Mouse (Mus musculus) brain, adult 2 months (tissue): ENCODE data around the gene Tmem39a.

Experiments used
- DNase-seq: peaks from one replicate; pipeline ENCODE4 v3.0.0; 2011; ENCODE audit warnings: low read depth, low spot score

Tmem39a gene

DNA sequence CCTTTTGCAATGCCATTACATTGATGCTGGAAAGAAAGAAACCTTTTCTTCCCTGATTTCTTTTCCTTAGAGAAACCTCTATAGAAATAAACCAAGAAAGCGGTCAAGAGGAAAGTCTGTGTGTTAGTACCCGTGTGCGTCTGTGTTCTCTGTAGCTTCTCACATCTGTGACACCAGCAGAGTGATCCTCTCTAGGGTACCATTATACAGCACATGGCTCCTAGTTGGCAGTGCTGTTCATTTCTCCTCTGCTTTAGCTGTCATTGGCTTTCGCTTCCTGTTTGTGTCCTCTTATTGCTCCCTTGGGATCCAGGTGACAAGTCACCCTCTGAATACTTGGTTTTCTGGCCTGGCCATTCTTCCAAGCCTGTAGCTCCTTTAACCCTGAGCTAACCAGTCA is 29.1 kb downstream of the Tmem39a start:
- DNase-seq: no peak

- DNase-seq: no peak
Observed at GRCm38 (mm10) chr16:38591506-38591905, 33.0 kb downstream of the Tmem39a start.

DNA sequence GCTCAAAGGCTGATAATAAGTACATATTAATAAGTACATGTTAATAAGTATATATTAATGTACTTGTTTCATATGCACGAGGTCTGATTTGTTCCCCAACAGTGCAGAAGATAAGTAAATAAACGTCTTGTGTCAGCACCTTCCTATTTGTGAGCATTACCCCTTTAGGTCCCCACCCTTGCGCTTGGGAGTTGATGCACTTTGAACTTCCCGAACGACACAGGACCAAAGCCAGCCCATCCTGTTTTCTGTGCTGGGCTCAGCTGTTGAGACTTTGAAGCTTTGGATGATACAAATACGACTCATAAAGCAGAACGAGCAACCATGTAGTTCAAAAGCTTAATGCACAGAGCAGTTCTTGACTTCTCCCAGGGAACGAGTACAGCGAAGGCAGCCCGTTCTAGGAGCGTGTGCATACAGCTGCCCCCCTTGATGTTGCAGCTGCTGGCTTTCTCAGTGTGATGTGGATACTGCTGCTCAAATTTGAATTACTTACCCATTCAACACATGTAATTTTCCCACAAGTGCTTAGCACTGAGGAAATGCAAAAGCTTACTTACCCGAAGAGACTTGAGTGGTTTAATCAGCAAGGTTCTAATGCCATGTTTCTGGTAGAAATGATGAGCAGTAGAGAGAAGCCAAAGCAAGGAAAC is 33.7 kb downstream of the Tmem39a start:
- peak; percentile 55 for DNase-seq

GRCm38 (mm10) chr16:38592946-38593345 is 34.4 kb downstream of the Tmem39a start:
- DNase-seq: no peak

DNA sequence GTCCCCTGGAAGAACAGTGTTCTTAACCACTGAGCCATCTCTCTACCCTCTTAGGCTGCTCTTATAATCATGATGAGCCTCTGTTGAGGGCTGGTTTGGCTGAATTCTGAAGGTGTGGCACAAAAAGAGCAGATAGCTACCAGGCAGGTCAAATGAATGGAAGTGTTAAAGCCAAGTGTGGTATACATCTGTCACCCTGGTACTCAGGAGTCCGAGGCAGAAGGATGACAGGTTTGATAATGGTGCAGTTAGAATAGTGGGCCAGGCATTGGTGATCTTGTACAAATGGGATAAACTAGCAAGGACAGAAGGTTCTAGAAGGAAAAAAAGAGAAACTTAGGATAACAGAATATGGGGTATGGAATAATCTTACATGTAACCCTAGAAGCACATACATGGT is 35.9 kb downstream of the Tmem39a start:
- no peak for DNase-seq

DNA sequence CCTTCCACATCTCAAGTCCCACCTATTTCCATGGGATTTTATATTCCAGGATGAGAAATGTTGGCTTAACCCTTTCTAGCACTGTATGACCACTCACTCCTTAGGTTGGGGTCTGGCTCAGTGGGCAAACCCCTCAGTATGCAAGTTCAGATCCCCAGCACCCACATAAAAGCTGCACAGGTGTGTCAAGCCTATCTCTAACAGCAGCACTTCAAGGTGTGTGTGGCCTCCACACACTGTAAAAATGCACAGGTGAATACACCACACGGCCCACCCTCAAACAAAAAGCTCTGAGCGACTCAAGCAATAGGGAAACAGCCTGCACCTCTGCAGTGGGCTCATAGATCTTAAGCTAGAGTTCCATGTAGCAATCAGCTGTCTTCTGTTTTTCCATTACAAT is 37.6 kb downstream of the Tmem39a start:
- no peak for DNase-seq

DNA sequence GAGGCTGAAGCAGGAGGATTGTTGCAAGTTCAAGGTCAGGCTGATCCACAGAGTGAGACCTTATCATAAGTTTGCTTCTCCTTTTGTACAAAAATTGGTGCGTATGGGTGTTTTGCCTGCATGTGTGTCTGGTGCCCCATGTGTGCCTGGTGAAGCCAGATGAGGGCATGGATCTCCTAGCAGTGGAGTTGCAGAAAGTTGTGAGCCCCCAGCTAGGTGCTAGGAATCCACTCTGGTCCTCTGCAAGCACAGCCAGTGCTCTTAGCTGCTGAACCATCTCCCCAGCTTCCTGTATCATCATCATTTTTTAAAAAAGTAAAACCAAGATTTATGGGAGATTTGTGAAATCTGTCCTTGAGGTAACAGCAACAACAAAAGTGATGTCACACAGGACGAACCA is 38.2 kb downstream of the Tmem39a start:
- no peak for DNase-seq

DNA sequence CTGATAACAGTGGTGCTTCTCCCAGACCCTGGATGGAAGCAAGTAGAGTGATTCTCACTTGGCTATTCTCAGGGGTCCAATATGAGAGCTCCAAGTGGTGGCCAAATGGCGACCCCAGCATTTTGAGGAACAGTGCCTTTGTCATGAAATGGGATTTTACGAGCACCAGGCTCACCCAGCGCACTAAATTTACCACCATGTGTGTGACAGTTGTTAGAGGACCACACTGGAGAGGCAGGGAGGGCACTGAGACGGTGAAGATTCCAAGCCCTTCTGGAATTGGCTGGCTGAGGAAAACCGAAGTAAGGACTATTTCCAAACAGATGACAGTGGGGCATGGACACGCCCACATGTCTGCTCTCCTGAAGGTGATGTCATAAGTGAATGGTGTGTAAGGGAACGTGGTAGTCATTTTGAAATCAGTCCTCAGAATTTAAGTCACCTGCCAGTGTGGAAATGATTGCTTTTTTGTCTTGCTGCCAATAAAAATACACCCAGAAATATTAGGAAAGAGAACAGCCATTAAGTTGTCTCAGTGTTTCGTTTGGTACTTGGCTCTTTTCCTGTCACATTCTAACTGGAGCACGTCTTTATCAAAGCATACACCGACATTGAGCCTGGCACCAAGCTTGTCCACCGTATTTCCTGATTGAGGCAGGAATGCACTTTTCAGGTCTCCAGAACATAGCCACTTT is 40.6 kb downstream of the Tmem39a start:
- no peak for DNase-seq

GRCm38 (mm10) chr16:38602989-38603804 is 44.7 kb downstream of the Tmem39a start:
- peak; percentile 85 for DNase-seq

GRCm38 (mm10) chr16:38606509-38606908 is 48.0 kb downstream of the Tmem39a start:
- no peak for DNase-seq

GRCm38 (mm10) chr16:38608687-38609086 is 50.2 kb downstream of the Tmem39a start:
- no peak for DNase-seq

GRCm38 (mm10) chr16:38609092-38609491 is 50.6 kb downstream of the Tmem39a start:
- no peak for DNase-seq

- no peak for DNase-seq
Observed at GRCm38 (mm10) chr16:38612646-38613045, 54.1 kb downstream of the Tmem39a start.

DNA sequence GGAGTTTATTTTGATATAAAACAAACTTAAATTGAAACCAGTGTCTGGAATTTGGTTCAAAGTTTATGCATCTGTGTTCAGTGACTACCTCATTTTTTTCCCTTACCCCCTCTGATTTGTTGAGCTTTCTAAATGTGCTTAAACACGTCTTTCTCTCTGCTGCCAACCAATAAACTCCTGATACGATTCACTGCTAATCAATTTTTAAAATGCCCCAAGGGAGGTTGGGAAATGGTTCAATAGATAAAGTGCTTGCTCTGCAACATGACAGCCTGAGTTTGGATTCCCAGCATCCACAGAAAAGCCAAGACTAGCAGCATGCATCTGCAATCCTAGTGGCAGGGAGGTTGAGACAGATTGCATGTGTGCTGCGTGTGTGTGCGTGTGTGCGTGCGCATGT is 55.1 kb downstream of the Tmem39a start:
- DNase-seq: no peak

GRCm38 (mm10) chr16:38617977-38618376 is 59.5 kb downstream of the Tmem39a start:
- DNase-seq: no peak

GRCm38 (mm10) chr16:38619054-38619453 is 60.6 kb downstream of the Tmem39a start:
- DNase-seq: peak; percentile 85

- no peak for DNase-seq
Observed at GRCm38 (mm10) chr16:38620696-38621450, 62.4 kb downstream of the Tmem39a start.

DNA sequence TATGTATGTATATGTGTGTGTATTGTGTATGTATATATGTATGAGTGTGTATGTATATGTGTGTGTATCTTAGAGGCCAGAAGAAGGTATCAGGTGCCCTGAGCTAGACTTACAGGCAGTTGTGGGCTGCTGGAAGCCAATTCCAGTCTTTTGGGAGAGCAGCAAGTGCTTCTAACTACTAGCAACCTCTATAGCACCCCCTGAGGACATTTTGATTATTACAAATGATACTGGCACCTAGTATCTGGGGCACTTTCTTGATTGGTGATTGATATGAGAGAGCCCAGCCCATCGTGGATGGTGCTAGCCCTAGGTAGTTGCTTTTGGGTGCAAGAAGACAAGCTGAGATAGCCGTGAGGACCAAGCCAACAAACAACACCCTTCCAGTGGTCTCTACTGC is 63.8 kb downstream of the Tmem39a start:
- DNase-seq: peak; percentile 14

DNA sequence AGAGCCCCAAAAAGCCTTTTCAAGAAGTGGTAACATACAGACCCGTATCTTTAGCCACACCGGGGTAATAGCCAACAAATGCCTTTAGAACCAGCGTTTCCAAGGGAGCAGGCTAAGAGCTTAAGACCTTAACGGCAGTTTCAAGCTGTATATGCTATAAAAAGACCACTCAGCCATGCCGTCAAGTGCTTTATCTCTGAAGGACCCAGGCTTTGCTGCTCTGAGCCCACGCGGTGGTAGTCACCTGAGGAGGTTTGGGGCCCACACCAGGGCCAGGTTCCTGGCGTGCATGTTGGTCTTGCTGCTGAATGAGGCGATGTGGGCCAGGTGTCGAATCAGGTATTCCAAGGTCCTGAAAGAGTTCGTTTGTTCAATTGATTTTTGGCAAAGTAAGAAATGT is 65.8 kb downstream of the Tmem39a start:
- no peak for DNase-seq

GRCm38 (mm10) chr16:38625411-38625810 is 66.9 kb downstream of the Tmem39a start:
- no peak for DNase-seq

DNA sequence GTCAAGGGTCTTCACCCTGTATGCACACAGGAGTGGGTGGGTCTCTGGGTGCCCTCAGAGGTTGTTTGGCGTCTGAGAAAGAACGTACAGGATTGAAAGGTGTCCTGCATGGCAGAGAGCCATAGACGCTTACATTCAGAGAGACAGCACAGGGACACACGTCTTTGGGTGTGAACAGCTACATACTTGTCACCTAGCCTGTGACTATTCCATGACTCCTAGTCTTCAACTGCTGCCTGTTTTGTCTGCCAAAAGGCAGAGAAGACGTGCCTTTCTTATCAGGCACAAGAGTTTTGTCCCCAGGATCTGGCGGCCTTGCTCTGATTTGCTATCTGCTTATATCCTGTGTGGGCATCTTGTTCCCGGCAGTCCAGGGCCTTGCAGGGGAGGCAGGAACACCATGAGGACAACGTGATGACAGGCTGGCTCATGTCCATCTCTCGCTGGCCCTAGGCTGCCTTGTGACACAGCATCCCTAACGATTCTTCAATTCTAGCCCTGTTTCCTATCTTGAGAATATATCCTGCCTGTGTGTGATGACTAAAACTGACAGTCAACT is 67.4 kb downstream of the Tmem39a start:
- DNase-seq: peak; percentile 22

- DNase-seq: peak; percentile 41
Observed at GRCm38 (mm10) chr16:38632147-38632546, 73.6 kb downstream of the Tmem39a start.
